Mouse (Mus musculus) heart, adult 9 months (tissue): Measurements from ENCODE around the gene Sort1.
"Not testable (repeated sequence)": the region's sequence is repeated elsewhere in the genome, so short reads cannot be mapped to it uniquely, and the experiment has no call there.

Source experiments
- DNase-seq, 2 experiments: peaks; one replicate each; pipeline ENCODE4 v3.0.0; 2022; ENCODE audit warnings: low spot score in 2 of 2

Gene Sort1

DNA sequence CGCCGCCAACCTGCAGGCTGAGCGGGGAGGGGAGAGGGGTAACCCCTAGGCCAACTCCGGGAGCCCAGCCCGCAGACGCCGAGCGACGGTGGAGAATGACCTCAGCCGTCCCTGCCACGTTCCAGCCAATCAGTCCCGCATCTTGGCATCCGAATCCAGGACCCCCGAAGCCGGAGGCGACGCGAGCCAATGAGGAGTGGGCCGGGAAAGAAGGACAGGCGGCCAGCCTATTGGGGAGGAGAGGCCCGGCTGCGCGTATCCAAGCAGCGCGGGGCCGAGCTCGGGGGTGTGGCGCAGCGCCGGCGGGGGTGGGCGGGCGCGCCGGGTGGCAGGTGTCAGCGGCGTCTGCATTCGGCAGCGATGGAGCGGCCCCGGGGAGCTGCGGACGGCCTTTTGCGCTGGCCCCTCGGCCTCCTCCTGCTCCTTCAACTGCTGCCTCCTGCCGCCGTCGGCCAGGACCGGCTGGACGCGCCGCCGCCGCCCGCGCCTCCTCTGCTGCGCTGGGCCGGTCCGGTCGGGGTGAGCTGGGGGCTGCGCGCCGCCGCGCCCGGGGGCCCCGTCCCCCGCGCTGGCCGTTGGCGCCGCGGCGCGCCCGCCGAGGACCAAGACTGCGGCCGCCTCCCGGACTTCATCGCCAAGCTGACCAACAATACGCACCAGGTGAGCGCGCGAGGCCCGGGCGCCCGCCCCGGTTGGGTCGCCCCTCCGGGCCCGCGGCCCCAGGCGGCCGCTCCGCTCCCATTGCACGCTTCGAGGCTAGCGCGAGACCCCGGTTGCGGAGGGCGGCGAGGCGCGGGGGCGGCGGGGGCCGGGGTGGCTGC is at the start of gene Sort1:
Gene Sort1 (plus strand): TSS at position 302 of the 821 bp plus-strand sequence.
- DNase-seq, result peak; percentile 80 to 91

DNA sequence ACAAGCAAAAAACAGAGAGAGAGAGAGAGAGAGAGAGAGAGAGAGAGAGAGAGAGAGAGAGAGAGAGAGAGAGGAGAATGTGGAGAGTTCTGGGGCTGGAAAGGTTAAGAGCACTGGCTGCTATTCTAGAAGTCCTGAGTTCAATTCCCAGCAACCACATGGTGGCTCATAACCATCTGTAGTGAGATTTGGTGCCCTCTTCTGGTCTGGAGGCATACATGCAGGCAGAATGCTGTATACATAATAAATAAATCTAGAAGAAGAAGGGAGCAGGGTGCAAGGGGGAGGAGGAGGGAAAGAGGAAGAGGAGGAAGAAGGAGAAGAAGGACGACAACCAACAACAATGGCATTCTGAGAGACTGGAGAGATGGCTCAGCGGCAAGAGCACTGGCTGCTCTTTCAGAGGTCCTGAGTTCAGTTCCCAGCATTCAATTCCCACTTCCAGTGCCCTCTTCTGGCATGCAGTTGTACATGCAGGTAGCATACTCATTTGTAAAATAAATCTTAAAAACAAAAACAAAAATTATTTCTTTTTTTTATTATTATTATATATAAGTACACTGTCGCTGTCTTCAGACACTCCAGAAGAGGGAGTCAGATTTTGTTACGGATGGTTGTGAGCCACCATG is 46.3 kb upstream of the Sort1 start:
- DNase-seq, result not testable (repeated sequence)

DNA sequence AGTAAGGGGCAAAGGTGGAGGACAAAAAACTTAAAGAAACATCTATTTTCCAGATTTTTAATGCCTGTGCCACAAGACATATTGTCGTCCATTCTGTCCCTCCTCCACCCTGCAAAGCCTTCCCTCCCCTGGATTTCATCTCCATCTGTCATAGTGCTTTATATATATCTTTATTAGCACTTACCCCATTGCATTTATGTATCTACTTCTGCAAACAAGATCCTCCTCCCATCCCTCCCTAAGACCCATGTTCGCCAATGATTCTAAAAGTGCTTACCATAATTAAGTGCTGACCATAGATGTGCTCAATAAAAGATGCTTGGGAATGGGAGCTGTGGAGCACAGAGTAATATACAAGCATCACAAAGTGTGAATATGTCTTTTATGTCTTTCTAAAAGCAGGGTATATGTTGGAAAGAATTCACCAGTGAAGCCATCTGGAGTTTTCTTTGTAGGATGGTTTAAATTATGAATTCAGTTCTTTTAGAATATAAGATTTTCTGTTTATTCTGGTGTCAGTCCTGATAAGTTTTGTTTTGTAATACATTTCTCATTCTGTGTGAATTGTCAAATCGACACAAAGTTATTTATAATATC is 42.5 kb upstream of the Sort1 start:
- no peak for DNase-seq

DNA sequence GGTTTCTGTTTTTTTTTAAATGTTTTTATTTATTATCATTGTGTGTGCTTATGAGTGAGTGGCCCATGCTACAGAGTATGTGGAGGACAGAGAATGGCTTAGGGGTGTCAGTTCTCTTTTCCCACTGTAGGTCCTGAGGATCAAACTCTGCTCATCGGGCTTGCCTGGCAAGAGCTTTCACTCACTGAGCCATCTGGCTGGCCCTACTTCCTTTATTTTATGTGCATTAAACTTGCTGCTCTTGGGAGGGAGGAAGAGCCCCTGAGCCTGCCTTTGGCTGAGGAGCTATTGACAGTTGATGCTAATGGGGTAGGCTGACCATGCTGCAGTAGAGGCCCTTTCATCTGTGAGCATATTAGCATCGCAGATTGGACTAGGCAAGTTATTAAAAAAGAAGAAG is 37.0 kb upstream of the Sort1 start:
- no peak for DNase-seq

DNA sequence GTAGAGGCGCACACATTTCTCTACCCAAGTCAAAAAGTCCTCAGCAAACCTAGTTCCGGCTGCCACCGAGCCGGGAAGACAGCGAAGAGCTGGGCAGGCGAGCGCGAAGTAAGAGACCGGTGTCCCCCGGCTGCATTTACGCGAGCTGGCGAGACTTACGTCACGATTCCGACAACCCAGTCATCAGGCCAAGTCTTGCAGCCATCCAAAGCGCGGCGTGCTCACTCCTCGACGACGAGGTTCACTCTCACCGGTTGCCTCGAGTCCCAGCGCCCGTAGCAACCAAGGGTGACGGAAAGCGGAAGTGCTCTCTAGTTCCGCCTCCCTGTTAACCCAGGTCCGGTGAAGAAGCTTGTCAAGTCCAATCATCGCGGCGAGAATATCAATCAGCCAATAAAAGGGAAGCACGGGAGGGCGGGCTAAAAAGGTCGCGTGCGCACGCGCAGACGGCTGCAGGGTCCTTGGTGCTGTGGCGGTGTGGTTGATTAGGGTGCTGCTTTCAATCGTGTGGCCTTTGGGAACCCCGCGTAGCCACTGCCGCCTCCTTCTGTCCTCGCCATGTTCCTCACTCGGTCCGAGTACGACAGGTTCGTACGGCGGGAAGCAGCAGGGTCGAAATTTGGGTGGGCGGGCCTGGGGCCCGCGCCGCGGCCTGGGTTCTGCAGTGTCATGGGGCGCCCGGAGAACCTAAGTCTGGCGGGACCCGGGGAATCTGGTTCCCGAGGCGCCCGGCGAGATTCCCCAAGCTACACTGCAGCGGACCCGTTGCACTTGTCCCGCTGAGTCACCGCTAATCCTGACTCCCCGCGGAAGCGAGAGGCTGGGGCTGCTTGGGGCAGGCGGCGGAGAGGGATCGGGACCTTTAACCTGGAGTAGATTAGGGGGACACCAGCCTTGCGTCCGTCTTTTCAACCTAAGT is 26.9 kb upstream of the Sort1 start, which contains the start of gene Psma5:
Gene Psma5 (plus strand): TSS at position 208 of the 919 bp plus-strand sequence.
- peak; percentile 96 to 99 for DNase-seq

DNA sequence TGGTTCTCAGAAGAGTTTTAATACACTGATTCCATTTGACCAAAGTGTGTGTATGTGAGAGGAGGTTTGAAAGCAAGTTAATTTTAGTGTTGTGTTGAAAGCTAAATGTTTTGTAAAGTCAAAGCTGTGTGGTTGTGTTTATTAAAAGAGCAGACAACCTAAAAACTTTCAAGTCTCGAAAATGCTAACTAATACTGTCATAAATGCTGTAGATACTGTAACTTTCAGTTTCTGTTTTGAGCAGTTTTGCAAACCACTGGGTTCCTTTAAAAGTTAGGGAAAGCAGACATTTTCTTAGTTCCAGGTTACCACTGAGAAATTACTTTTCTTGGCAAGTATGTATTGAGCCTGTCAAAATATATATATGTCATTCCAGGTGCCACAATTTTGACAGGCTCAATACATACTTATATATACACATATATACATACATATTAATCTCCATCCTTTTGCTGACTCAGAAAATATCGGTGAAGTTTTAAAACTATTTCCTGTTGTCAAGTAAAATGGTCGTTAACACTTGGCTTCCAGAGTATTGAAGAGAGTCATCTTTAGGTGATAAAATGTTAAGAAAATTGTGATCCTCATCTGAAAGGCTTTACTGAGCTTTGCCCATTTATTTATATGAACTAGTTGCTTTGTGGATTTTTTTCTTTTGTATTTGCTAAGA is 25.9 kb upstream of the Sort1 start:
- no peak for DNase-seq

DNA sequence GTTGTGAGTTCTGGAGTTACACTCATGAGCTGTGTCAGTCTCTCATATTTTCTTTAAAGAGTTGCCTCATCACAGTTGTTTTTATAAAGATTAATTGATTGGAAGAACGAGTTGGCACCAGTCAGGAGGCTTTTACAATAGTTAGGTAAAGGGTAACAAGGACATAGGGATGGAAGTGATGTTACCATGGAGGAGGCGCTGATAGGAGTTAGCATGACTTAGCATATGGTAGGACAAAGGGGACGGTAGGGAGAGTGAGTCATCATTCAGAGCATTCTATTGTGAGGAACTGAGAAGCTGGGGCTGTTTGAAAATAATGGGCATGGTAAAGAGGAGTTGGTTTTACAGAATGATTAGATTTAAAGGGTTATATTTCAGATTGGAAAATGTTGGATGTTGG is 24.6 kb upstream of the Sort1 start:
- DNase-seq, result no peak

DNA sequence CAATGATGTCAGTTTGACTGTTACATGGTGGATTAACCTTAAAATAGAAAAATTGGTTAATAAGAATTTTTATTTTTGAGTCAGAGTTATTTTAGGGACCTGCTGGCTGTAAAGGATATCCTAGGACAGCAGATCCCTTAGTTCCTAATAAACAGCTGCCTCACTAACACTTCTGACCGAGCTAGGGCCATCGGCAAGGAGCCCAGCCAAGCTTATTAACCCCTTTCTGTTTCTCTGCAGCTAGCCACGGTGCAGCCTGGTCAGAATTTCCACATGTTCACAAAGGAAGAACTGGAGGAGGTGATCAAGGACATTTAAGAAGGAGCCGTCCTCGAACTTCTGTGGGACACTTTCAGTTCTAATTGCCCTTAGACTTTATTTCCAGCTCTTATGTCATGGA is 4.4 kb upstream of the Sort1 start:
- DNase-seq, result not testable (repeated sequence)

DNA sequence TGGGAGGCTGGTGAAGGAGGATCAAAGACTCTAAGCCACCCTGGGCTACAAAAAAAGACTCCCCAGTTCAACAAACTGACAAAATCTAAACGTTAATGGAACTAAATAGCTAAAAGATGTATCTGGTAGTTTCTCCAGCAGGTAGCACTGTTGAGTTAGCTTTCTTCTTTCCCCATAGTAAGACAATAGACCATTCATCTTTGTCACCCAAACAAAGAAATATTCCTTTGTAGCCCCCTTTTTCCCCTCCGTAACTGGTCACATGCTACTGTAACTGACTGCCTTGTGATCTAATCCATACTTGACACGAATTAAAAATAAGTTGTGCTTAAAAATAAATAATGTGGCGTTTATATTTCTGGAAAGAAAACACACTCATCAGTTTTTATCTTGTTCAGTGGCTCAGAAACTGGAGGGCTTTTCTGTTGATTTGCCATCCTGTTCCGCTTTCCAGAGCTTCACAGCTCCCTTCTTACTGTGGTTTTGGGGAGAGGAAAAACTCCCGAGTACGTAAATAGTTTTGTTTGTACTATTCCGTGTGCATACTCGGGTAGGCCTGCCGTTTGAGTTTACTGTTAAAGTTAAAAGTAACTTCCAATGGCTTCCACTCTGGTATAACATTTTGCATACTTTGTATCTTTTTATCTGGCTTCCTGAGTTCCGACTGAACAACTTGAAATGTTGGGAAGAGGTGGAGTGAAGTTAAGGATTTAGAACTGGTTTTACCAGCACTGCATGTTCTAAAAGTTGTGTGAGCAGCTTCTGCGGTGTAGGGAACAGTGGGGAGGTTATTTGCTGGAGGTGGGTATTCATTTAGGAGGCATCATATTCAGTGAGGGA is 1.3 kb upstream of the Sort1 start:
- DNase-seq, result peak in 1 of 2 experiments; percentile 54

DNA sequence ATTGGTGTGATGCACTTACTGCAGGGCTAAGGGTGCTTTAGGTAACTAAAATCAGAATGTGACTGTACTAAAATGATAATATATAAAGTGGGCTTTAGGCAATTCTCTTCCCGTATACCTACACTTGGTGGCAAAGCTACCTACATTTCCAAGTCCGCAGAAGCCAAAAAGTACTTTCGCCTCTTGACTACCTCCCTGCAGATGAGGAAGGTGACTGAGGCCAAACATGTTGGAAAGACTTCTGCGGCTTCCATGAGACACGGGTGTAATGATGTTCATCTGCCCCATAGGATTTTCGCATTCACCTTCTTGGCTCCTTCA is 681 bp upstream of the Sort1 start:
- DNase-seq, result no peak

DNA sequence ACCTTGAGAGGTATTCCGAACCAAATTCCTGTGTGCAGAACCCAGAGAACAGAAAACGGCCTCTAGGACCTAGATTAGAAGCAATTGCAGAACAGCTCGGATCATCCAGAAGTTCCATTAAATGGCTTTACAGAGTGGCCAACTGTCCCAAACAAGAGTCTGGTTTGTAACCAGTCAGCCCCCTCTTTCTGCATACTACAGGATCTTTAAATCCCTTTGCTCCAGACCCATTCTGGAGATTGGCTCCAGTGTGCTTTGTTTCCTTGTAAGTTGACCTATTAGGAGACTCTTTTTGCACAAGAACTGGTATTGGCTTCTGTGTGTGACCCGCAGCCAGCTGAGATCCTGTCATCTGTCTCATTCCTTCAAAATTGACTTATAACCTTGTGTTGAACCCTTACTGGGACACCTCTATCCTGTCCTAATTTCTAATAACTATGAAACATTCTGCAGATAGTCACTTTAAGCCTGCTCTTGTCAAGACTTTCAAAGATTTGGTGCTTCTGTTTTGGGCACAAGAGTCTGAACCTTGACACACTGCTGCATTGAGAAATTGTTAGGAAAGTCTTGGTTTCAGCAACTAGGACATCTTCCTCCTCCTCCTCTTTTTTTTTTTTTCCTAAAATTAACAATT is 1.3 kb downstream of the Sort1 start:
- no peak for DNase-seq

DNA sequence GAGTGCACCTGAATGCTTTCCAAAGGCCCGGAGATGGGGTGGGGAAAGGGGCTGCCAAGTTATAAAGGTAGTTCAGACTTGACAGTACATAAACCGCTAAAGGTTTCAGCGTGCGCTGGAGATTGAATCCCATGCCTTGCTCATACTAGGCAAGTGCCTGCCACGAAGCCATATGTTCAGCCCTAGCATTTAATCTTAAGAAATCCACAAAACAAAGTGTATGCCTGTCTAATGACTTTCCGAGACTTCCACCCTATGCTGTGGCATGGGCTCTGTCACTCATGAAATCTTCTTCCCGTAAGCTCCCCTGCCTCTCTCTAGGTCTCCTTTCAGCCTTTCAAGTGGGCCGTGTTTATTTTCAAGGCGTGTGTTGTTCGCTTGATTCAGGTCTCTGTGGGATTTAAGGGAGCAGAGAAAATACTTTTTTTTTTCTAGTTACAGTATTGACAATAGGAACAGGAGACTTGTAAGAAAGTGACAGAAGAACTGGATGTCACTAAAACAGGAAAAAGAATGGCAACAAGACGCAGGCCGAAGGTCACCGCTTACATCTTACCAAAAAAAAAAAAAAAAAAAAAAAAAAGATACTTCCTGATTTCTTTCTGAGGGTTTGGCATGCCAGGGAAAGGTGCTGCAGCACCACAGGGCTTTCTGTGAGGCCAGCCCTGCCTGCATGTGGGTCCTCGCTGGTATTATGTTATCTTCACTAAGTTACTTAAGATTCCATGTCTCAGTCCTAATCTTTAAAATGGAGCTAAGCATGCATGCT is 3.0 kb downstream of the Sort1 start:
- DNase-seq, result no peak

DNA sequence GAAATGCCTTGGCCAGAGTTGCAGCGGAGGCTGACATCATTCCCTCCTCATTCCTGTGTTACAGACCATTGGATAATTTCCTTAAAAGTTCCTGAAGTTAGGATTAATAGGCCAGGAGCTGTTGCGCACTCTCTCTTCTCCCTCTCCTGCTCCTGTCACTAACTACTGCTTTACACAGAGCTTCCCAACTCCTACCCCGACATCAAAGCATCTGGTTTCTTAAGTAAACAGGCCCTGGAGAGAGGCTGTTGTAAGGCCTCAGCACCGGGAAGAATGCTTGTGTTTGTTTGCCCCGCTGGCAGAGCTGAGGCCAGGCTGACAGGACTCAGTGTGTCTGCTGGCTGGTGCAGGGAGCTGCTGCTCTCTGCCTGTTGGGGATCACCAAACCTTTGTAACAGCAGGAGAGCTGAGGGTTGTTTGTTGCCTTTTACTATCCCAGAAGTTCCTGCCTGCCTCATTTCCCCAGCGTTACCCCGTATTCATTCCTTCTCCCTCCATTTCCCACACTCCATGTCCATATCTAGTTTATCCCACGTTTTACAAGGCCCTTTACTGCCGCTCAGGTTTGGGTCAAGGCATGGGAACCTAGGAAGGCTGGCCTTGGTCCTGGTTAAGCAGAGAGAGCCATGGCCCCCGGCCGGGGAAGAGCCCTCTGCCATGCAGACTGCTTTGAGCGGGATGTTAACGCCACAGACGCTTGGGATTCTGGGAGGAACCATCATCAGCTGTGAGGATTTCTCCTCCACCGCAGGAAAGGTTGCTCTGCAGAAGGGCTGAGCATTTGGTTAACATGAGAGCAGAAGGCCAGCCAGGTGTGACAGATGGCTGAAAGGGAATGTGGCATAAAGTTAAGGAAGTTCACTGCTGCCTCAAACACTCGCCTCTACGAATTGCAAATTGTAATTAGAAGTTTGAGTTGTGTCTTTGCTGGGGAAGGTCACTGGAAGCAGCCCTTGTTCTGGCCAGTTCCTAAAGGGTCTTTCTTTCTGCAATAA is 4.2 kb downstream of the Sort1 start:
- DNase-seq, result no peak

DNA sequence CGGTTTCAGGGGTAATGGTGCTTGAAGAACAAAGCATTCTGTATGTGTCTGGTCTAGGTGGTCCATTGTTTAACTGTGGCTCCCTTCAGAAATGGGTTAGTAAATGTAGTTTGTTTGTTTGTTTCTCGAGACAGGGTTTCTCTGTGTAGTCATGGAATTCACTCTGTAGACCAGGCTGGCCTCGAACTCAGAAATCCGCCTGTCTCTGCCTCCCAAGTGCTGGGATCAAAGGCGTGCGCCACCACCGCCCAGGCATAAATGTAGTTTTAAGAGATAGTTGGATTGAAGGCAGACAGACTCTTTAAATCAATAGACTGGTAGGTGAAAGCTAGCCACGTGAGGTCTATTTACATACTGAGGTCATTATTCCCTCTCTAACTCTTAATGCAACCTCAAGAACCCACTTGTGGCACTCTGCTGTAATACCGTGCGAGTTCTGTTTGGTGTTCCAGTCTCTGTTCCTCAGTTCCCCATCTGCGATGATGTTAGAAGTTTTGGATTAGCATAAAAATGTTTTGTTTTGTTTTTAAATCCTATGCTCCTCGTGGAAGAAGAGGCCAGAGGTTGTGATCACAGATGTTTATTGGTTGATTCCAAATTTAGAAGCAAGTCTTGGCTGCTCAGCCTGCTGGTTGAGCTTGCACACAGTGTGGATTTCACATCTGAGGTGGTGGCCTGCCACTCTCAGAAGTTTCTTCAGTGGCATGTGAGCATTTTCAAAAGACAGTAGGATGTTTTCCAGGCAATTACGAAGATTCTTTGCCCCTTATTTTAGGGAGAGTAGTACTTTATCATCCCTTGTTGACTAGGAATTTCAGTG is 5.6 kb downstream of the Sort1 start:
- DNase-seq, result no peak

DNA sequence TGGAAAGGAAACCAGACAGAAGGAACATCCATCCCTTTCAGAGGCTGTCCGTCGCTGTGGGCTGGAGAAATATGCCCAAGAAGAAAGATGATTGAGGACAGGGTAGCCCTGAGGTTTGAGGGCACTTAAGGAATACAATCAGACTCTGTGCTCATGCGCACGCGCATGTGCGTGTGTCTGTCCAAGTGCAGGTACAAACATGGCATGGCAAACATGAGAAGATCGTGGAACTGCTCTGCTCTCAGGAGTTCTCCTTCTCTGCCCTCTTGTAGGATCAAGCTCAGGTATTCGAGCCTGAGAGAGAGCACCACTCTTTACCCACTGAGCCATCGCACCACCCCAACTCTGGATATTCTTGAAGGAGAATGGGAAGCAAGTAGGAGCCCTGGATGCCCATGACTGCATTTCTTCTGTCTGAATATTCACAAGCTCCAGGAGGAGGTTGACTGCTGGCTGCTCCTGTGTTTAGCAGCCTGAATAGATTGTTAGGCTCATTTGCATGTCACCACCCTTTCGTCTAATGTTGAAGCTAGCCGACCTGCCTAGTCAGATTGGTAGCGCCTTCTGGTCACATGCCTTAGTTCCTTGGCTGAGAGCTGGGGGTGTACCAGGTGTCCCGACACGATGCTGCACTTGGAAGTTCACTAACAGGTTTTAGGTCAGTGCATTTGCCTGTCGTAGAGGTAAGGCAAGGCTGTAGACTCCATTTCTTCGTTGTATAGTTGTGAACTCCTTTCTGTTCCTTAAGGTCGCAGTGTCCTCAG is 7.3 kb downstream of the Sort1 start:
- DNase-seq, result no peak

DNA sequence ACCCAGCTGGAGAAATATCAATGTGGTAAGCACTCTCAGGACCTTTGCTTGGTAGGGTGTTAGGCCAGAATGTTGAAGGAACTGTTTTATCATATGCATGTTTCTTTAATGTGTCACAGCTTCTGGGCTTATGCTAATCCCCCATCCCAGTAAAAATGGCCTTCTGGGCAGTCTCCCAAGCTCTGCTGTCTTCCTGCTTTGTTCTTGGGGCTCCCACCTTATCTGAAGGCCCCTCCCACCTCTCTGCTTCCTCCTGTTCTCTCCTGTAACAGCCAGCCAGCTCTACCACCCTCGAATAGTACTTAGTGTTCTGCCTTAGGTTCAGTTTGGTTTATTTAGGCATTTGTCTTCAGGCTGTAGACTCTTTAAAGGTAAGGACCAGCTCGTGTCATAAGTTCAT is 10.5 kb downstream of the Sort1 start:
- DNase-seq, result peak in 1 of 2 experiments; percentile 32
